Mouse (Mus musculus): Measurements from ENCODE around the gene Tmem95. TPM values are rescaled to one million over a fixed set of nuclear protein-coding genes. Genes with fewer than 3 reads are reported as not detected.
A peak's percentile ranks its signal among the peaks of the same experiment; 100 is the strongest.

The Tmem95 gene
- polyA plus RNA-seq, 1 experiment from 2014 or later, result not detected

GRCm38 (mm10) chr11:69835966-69836335 lies 41.9 kb downstream of the Tmem95 start:
- Histone ChIP-seq H3K27me3 (replicated peaks) (peaks cover 3% of the 10 kb centered on the region; the same call in 1 of the 2 replicates), H3K4me3 (replicated peaks) (peak overlapping the region; percentile 77), H3K36me3 (no peaks in the 10 kb centered on the region), H3K4me2 (peak overlapping the region; percentile 91), H3K9me3 (no peaks in the 10 kb centered on the region), H3K9ac (no peak overlapping the region), H3K27ac (no peak overlapping the region), H3K4me1 (peaks cover 37% of the 10 kb centered on the region)
- 28% methylated on average over 4 of the region's 4 CpGs for WGBS
- no peak for ATAC-seq (ENCODE audit: insufficient read depth, low FRiP score, low read depth)

- H3K9me3 ChIP-seq, result no peaks in the 10 kb centered on the region
- no peak overlapping the region for H3K27ac ChIP-seq
- H3K4me3 ChIP-seq (replicated peaks), result peak overlapping the region; percentile 77
- H3K4me2 ChIP-seq, result peak overlapping the region; percentile 91
- 23% methylated on average over 9 of the region's 9 CpGs for WGBS
- no peak for ATAC-seq (ENCODE audit: insufficient read depth, low FRiP score, low read depth)
- peaks cover 37% of the 10 kb centered on the region for H3K4me1 ChIP-seq
- H3K9ac ChIP-seq, result no peak overlapping the region
- H3K27me3 ChIP-seq (replicated peaks), result peaks cover 3% of the 10 kb centered on the region; the same call in 1 of the 2 replicates
- no peaks in the 10 kb centered on the region for H3K36me3 ChIP-seq
Observed at GRCm38 (mm10) chr11:69835326-69835965, 42.4 kb downstream of the Tmem95 start.

GRCm38 (mm10) chr11:69834001-69834549 lies 43.7 kb downstream of the Tmem95 start:
- peaks cover 3% of the 10 kb centered on the region; the same call in 1 of the 2 replicates for H3K27me3 ChIP-seq (replicated peaks)
- no peak for ATAC-seq (ENCODE audit: insufficient read depth, low FRiP score, low read depth)
- H3K36me3 ChIP-seq, result no peaks in the 10 kb centered on the region
- H3K4me1 ChIP-seq, result peaks cover 36% of the 10 kb centered on the region
- H3K9ac ChIP-seq, result 0 out of 2 replicates have a peak overlapping the region, but pooled peaks have one; percentile 0
- H3K4me2 ChIP-seq, result peak overlapping the region; percentile 91
- H3K4me3 ChIP-seq (replicated peaks), result peak overlapping the region; percentile 41
- H3K9me3 ChIP-seq, result no peaks in the 10 kb centered on the region
- 8% methylated on average over 42 of the region's 48 CpGs for WGBS
- no peak overlapping the region for H3K27ac ChIP-seq

GRCm38 (mm10) chr11:69833554-69833953 lies 44.3 kb downstream of the Tmem95 start:
- no peak for ATAC-seq (ENCODE audit: insufficient read depth, low FRiP score, low read depth)
- Histone ChIP-seq H3K4me1 (peaks cover 33% of the 10 kb centered on the region), H3K9ac (0 out of 2 replicates have a peak overlapping the region, but pooled peaks have one; percentile 0), H3K9me3 (no peaks in the 10 kb centered on the region), H3K4me3 (replicated peaks) (peak overlapping the region; percentile 41), H3K36me3 (no peaks in the 10 kb centered on the region), H3K27me3 (replicated peaks) (peaks cover 3% of the 10 kb centered on the region; the same call in 1 of the 2 replicates), H3K27ac (no peak overlapping the region), H3K4me2 (peak overlapping the region; percentile 91)
- 60% methylated on average over 8 of the region's 8 CpGs for WGBS

GRCm38 (mm10) chr11:69828832-69829231 lies 49.0 kb downstream of the Tmem95 start:
- peaks cover 25% of the 10 kb centered on the region for H3K36me3 ChIP-seq
- H3K9ac ChIP-seq, result no peak overlapping the region
- no peak overlapping the region for H3K27ac ChIP-seq
- peaks cover 9% of the 10 kb centered on the region for H3K4me1 ChIP-seq
- H3K4me3 ChIP-seq (replicated peaks), result no peak overlapping the region
- no peak for ATAC-seq (ENCODE audit: insufficient read depth, low FRiP score, low read depth)
- H3K27me3 ChIP-seq (replicated peaks), result no peaks in the 10 kb centered on the region
- WGBS, result 69% methylated on average over 5 of the region's 5 CpGs
- H3K4me2 ChIP-seq, result no peak overlapping the region
- no peaks in the 10 kb centered on the region for H3K9me3 ChIP-seq

Small RNA genes within 50 kb of the gene (microRNA-seq; reads per million reads assigned to microRNA genes)
- gene Mir6924, result not detected

Other genes starting within 250 kb of the Tmem95 start
- 21.0 and 27.0 TPM in 2 replicates for gene Fxr2, start 245.0 kb downstream of the Tmem95 start, polyA plus RNA-seq (2015; fragmentation: Nextera tagmentation; extraction: Ambion mirVana)
- 3.7 and 6.0 TPM in 2 replicates for gene Sox15, start 222.7 kb downstream of the Tmem95 start, polyA plus RNA-seq (2015; fragmentation: Nextera tagmentation; extraction: Ambion mirVana)
- 58.7 and 66.1 TPM in 2 replicates for gene Mpdu1, start 215.4 kb downstream of the Tmem95 start, polyA plus RNA-seq (2015; fragmentation: Nextera tagmentation; extraction: Ambion mirVana)
- 15.5 and 16.3 TPM in 2 replicates for gene Cd68, start 211.9 kb downstream of the Tmem95 start, polyA plus RNA-seq (2015; fragmentation: Nextera tagmentation; extraction: Ambion mirVana)
- gene Eif4a1, start 205.6 kb downstream of the Tmem95 start, polyA plus RNA-seq (2015; fragmentation: Nextera tagmentation; extraction: Ambion mirVana), result 442 and 514 TPM in 2 replicates
- 69.1 and 74.5 TPM in 2 replicates for gene Senp3, start 195.9 kb downstream of the Tmem95 start, polyA plus RNA-seq (2015; fragmentation: Nextera tagmentation; extraction: Ambion mirVana)
- 0.31 and 0.61 TPM in 2 replicates for gene Tnfsf13, start 192.2 kb downstream of the Tmem95 start, polyA plus RNA-seq (2015; fragmentation: Nextera tagmentation; extraction: Ambion mirVana)
- 8.0 and 8.9 TPM in 2 replicates for gene Tnfsf12, start 182.2 kb downstream of the Tmem95 start, polyA plus RNA-seq (2015; fragmentation: Nextera tagmentation; extraction: Ambion mirVana)
- 3.3 and 3.5 TPM in 2 replicates for gene Tnfsfm13, start 181.9 kb downstream of the Tmem95 start, polyA plus RNA-seq (2015; fragmentation: Nextera tagmentation; extraction: Ambion mirVana)
- 21.0 and 25.8 TPM in 2 replicates for gene Polr2a, start 119.4 kb downstream of the Tmem95 start, polyA plus RNA-seq (2015; fragmentation: Nextera tagmentation; extraction: Ambion mirVana)
- 0.12 TPM in 1 of 2 replicates, not detected in the other for gene Slc35g3, start 116.0 kb downstream of the Tmem95 start, polyA plus RNA-seq (2015; fragmentation: Nextera tagmentation; extraction: Ambion mirVana)
- gene Zbtb4, start 112.1 kb downstream of the Tmem95 start, polyA plus RNA-seq (2015; fragmentation: Nextera tagmentation; extraction: Ambion mirVana), result 2.7 and 3.0 TPM in 2 replicates
- gene Chrnb1, start 82.1 kb downstream of the Tmem95 start, polyA plus RNA-seq (2015; fragmentation: Nextera tagmentation; extraction: Ambion mirVana), result 5.1 and 6.0 TPM in 2 replicates
- 2.2 and 2.4 TPM in 2 replicates for gene Fgf11, start 76.2 kb downstream of the Tmem95 start, polyA plus RNA-seq (2015; fragmentation: Nextera tagmentation; extraction: Ambion mirVana)
- 19.9 and 20.4 TPM in 2 replicates for gene Tmem102, start 72.4 kb downstream of the Tmem95 start, polyA plus RNA-seq (2015; fragmentation: Nextera tagmentation; extraction: Ambion mirVana)
- gene Gm39566, start 62.7 kb downstream of the Tmem95 start, polyA plus RNA-seq (2015; fragmentation: Nextera tagmentation; extraction: Ambion mirVana), result not detected in 2 replicates
- not detected in 2 replicates for gene Spem2, start 59.6 kb downstream of the Tmem95 start, polyA plus RNA-seq (2015; fragmentation: Nextera tagmentation; extraction: Ambion mirVana)
- gene Spem1, start 55.8 kb downstream of the Tmem95 start, polyA plus RNA-seq (2015; fragmentation: Nextera tagmentation; extraction: Ambion mirVana), result not detected in 2 replicates
- 6.3 and 7.4 TPM in 2 replicates for gene Nlgn2, start 40.2 kb downstream of the Tmem95 start, polyA plus RNA-seq (2015; fragmentation: Nextera tagmentation; extraction: Ambion mirVana)
- gene Tmem256, start 39.5 kb downstream of the Tmem95 start, polyA plus RNA-seq (2015; fragmentation: Nextera tagmentation; extraction: Ambion mirVana), result 400 and 416 TPM in 2 replicates
- 80.8 and 81.3 TPM in 2 replicates for gene Plscr3, start 31.6 kb downstream of the Tmem95 start, polyA plus RNA-seq (2015; fragmentation: Nextera tagmentation; extraction: Ambion mirVana)
- 12.9 and 15.4 TPM in 2 replicates for gene Tnk1, start 19.3 kb downstream of the Tmem95 start, polyA plus RNA-seq (2015; fragmentation: Nextera tagmentation; extraction: Ambion mirVana)
- gene Kctd11, start 3.4 kb upstream of the Tmem95 start, polyA plus RNA-seq (2015; fragmentation: Nextera tagmentation; extraction: Ambion mirVana), result 7.8 and 9.2 TPM in 2 replicates
- 5.0 and 6.1 TPM in 2 replicates for gene Acap1, start 17.5 kb upstream of the Tmem95 start, polyA plus RNA-seq (2015; fragmentation: Nextera tagmentation; extraction: Ambion mirVana)
- 7.5 and 10.4 TPM in 2 replicates for gene 2810408A11Rik, start 23.0 kb upstream of the Tmem95 start, polyA plus RNA-seq (2015; fragmentation: Nextera tagmentation; extraction: Ambion mirVana)
- 7.2 and 8.0 TPM in 2 replicates for gene Neurl4, start 23.1 kb upstream of the Tmem95 start, polyA plus RNA-seq (2015; fragmentation: Nextera tagmentation; extraction: Ambion mirVana)
- gene Gps2, start 35.9 kb upstream of the Tmem95 start, polyA plus RNA-seq (2015; fragmentation: Nextera tagmentation; extraction: Ambion mirVana), result 66.2 and 69.1 TPM in 2 replicates
- 1,591 and 1,597 TPM in 2 replicates for gene Eif5a, start 43.9 kb upstream of the Tmem95 start, polyA plus RNA-seq (2015; fragmentation: Nextera tagmentation; extraction: Ambion mirVana)
- 2.9 and 3.3 TPM in 2 replicates for gene Ybx2, start 57.8 kb upstream of the Tmem95 start, polyA plus RNA-seq (2015; fragmentation: Nextera tagmentation; extraction: Ambion mirVana)
- 26.3 and 28.9 TPM in 2 replicates for gene Slc2a4, start 70.2 kb upstream of the Tmem95 start, polyA plus RNA-seq (2015; fragmentation: Nextera tagmentation; extraction: Ambion mirVana)
- gene Cldn7, start 86.8 kb upstream of the Tmem95 start, polyA plus RNA-seq (2015; fragmentation: Nextera tagmentation; extraction: Ambion mirVana), result 438 and 517 TPM in 2 replicates
- gene Ctdnep1, start 103.1 kb upstream of the Tmem95 start, polyA plus RNA-seq (2015; fragmentation: Nextera tagmentation; extraction: Ambion mirVana), result 23.0 and 23.2 TPM in 2 replicates
- gene Elp5, start 104.5 kb upstream of the Tmem95 start, polyA plus RNA-seq (2015; fragmentation: Nextera tagmentation; extraction: Ambion mirVana), result 92.9 and 99.4 TPM in 2 replicates
- gene Gabarap, start 113.1 kb upstream of the Tmem95 start, polyA plus RNA-seq (2015; fragmentation: Nextera tagmentation; extraction: Ambion mirVana), result 459 and 473 TPM in 2 replicates
- gene Phf23, start 117.8 kb upstream of the Tmem95 start, polyA plus RNA-seq (2015; fragmentation: Nextera tagmentation; extraction: Ambion mirVana), result 59.4 and 61.8 TPM in 2 replicates
- gene Dvl2, start 122.6 kb upstream of the Tmem95 start, polyA plus RNA-seq (2015; fragmentation: Nextera tagmentation; extraction: Ambion mirVana), result 31.9 and 33.9 TPM in 2 replicates
- 84.8 and 95.4 TPM in 2 replicates for gene Acadvl, start 137.4 kb upstream of the Tmem95 start, polyA plus RNA-seq (2015; fragmentation: Nextera tagmentation; extraction: Ambion mirVana)
- gene Dlg4, start 138.9 kb upstream of the Tmem95 start, polyA plus RNA-seq (2015; fragmentation: Nextera tagmentation; extraction: Ambion mirVana), result 8.2 and 9.7 TPM in 2 replicates
- 0.30 and 0.96 TPM in 2 replicates for gene Asgr1, start 176.1 kb upstream of the Tmem95 start, polyA plus RNA-seq (2015; fragmentation: Nextera tagmentation; extraction: Ambion mirVana)
- gene Asgr2, start 214.6 kb upstream of the Tmem95 start, polyA plus RNA-seq (2015; fragmentation: Nextera tagmentation; extraction: Ambion mirVana), result 0.81 and 0.85 TPM in 2 replicates